Mouse (Mus musculus): ENCODE results near the gene Pla2g3. TPM values are rescaled to one million over a fixed set of nuclear protein-coding genes. Genes with fewer than 3 reads are reported as not detected.
A peak's percentile ranks its signal among the peaks of the same experiment; 100 is the strongest.

Gene Pla2g3
- total RNA-seq (2014; fragmentation: Nextera tagmentation) (0.12 TPM in 1 of 2 replicates, not detected in the other), total RNA-seq (2017) (0.28 TPM in 1 of 2 replicates, not detected in the other)

DNA sequence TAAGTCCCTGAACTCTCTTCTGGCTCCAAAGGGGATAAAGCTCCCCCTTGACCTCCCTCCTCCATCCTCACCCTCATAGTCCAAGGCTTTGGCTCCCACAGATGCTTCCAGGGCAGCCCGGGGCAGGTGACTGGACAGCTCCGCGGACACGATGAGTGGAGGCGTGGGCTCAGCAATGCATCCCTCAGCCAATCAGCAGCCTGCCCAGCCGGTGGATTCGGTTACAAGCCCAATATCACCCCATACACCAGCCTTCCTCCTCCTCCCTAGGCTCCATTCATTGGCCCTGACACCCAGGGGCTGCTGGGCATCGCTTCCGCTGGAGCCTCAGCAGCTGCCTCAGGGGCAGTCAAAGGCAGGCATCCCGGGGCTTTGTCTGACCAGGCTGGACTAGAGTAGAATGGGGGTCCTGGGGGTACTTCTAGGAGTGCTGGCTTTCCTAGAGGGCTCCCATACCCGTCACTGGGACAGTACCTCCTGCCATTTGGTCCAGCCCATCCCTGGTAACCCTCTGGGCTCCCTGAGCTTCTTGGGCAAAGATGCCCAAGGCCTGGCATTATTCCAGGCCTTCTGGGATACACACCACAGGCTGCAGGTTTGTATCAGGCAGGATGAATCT, at the start of gene Pla2g3:
Gene Pla2g3 (plus strand): TSS at position 333 of the 619 bp plus-strand sequence.
- ATAC-seq (replicated peaks; ENCODE audit: low FRiP score, low TSS enrichment, poor library complexity, severe bottlenecking): 0 out of 2 replicates have a peak, but pooled peaks have one; percentile 17

DNA sequence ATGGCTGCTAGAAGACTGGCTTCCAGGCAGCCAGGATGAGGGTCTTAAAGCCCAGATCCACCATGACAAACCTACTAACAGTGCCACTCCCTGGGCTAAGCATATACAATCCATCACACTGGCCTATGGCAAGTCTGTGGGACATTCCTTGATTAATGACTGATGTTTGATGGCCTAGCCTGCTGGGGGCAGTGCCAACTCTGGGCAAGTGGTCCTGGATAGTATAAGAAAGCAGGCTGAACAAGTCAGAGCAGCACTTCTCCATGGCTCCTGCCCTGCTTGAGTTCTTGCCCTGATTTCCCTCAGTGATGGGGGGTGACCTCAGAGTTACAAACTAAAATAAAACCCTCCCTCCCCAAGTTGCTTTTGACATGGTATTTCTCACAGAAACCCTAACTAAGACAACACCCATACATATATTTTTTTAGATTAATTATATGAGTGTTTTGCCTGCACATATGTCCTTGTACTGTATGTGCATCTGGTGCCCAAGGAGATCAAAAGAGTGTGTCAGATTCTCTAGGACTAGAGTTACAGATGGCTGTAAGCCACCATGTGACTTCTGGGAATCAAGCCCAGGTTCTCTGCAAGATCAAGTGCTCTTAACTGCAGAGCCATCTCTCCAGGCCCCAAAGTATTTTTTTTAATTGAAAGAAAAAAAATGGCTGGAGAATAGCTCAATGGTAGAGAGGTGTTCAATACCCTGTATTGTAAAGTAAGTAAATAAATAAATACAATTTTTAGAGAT, 46.2 kb upstream of the Pla2g3 start:
- ATAC-seq (replicated peaks; ENCODE audit: low FRiP score, low TSS enrichment, poor library complexity, severe bottlenecking): no peak

DNA sequence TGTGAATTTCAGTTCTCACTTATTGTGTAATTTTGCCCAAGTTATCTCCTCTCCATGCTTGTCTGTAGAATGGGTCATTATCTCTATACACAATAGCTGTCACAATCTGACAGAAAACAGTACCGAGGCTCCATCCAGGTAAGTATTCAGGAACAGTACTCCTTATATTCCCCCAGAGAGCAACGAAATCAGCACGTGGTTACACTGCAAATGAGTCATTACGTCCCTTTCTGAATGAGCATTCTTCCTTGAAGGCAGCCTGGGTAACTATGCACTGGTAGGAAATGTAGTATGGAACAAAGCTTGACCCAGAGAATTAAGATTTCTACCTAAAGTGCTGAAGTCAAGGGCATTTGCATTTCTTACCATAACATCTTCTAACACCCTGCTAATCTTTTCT, 45.4 kb upstream of the Pla2g3 start:
- ATAC-seq (replicated peaks; ENCODE audit: low FRiP score, low TSS enrichment, poor library complexity, severe bottlenecking): no peak

DNA sequence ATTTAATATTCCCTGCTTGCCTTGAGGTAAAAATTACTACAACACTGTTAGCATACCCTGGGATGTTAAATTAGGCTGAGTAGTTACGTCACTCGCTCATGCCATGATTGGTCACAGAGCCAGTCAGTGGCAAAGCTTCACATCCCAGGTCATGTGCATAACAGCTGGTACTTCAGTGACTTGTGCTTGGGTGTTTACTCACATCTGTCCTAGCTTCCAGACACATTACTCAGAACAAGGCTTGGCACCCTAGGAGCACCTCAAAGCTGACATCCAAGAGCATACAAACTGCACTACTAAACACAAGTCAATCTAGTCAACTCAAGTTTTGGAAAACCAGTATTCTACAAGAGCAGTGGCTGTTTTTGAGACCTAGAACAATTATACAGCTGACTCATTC, 45.0 kb upstream of the Pla2g3 start:
- no peak for ATAC-seq (replicated peaks; ENCODE audit: low FRiP score, low TSS enrichment, poor library complexity, severe bottlenecking)

DNA sequence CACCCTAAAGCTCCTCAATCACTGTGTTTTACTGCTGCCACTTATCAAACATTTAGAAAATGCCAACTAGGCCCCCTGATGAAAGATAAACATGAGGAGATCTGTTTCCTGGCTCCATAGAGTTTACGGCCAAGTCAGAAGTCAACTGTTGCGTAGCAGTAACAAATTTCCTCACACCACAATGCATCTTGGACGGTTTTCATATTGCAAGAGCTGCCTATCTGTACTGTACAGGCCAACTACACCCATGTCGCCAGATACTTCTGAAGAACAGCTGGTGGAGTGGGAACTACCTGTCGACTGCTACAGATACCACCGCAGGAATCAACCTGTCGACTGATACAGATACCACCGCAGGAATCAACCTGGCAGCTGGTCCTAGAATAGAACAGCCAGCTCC, 43.2 kb upstream of the Pla2g3 start:
- ATAC-seq (replicated peaks; ENCODE audit: low FRiP score, low TSS enrichment, poor library complexity, severe bottlenecking): peak; percentile 92

DNA sequence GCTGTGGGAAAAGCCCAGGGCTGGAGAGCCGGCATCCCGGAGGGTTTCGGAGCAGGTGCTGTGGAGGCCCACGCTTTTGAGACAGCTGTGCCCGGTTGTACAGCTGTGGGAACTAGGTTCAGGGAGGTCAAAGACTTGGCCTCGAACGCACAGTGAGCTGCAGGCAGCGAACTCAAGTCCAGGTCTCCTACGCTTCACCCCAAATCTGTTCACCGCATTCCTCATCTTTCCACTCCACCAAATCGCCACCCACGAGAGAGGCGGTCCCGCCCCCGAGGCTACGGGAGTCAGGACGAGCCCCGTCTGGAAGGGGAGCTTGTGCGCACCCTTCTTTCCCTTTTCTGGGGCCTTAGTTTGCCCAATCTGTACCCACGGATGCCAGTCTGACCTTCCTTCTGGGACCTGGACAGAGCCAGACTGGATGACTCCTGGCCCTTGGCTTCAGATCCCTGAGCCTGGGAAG, 36.4 kb upstream of the Pla2g3 start:
- peak; percentile 39 for ATAC-seq (replicated peaks; ENCODE audit: low FRiP score, low TSS enrichment, poor library complexity, severe bottlenecking)

DNA sequence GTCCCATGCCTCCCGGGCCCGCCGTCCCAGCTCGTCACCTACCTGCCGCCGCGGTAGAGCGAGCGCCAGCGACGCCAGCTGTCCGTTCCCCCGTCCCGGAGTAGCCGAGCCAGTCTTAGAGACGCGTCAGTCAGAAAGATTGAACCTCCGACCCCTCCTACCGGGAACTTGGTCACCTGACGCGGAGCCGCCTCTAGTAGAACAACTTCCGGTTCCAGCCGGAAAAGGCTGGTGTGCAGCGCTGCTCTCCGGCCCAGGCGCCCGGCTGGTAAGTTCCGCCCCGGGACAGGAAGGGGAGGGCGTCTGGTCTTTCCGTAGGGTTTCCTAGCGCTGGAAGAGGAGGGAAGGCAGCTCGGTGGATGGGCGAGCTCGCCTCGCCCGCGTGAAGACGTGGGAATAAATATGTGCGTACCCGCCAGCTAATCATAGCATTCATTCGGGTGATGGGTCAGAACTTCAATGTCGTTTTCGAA, 35.9 kb upstream of the Pla2g3 start, which contains the start of gene Rnf185:
Gene Rnf185 (minus strand): TSS at position 197 of the 473 bp plus-strand sequence.
- ATAC-seq (replicated peaks; ENCODE audit: low FRiP score, low TSS enrichment, poor library complexity, severe bottlenecking): peak; percentile 97

DNA sequence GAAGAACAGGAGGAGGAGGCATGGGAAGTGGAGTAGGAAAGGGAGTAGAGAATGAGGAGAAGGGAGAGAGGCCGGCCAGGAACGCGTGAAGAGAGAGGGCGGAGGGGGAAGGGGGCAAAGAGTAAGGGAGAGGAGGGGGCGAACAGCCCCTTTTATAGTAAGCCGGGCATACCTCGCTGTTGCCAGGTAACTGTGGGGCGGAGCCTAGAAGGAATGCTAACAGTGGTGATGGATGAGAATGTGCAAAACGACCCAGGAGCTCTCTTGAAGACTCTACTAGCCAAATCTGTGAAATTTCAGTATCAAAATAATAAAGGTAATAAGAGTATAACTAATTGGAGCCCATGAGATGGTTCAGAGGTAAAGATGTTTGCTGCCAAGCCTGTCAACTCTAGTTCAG, 35.3 kb upstream of the Pla2g3 start:
- ATAC-seq (replicated peaks; ENCODE audit: low FRiP score, low TSS enrichment, poor library complexity, severe bottlenecking): no peak

DNA sequence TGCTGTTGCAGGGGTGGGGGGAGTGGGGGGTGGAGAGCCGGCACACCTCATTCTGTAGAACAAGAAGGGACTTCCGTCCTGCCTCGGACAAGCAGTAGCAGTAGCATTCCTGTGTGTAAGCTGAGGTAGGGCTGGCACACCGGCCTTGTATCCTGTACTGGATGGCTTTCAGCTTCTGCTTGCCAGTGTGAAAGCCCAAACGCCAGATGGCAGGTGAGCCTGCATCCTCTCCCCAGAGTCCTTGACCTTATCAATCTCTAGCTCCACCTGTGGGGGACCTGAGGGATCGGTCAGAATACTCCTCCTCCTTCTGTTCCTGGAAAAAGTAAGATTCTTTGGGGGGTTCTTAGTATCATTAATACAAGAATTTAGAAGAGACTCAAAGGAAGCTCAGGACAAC, 34.6 kb upstream of the Pla2g3 start:
- ATAC-seq (replicated peaks; ENCODE audit: low FRiP score, low TSS enrichment, poor library complexity, severe bottlenecking): no peak

DNA sequence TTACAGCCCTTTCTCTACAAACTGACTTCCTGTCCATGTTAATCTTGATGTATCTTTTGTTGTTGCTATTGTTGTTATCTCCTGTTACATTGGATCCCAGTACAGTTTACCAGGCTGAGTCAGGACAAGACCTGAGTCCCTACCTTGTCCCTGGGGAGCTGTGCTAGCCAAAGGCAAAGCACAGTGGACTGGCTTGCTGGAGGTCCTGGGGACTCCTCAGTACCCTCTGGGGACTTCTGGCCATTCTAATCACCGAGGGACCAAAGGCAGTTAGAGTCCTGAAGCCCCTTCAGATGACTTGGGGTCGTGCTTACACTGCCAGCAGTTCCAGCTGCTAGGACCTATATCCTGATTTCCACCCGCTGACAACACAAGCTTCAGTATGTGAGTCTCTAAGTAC, 33.6 kb upstream of the Pla2g3 start:
- ATAC-seq (replicated peaks; ENCODE audit: low FRiP score, low TSS enrichment, poor library complexity, severe bottlenecking): no peak

DNA sequence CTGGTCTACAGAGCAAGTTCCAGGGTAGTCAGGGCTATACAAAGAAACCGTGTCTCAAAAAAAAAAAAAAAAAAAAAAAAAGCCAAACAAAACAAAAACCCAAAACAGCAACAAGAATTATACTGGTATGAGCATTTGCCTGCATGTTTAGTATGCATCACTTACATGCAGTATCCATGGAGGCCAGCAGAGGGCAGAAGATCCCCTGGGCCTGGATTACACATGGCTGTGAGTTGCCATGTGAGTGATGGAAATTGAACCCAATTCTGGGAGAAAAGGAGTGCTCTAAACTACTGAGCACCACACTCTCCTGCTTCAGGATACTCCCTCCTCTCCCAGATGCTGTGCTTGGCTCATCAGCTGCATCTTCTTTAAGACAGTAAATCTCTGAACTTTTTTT, 31.7 kb upstream of the Pla2g3 start:
- ATAC-seq (replicated peaks; ENCODE audit: low FRiP score, low TSS enrichment, poor library complexity, severe bottlenecking): 0 out of 2 replicates have a peak, but pooled peaks have one; percentile 39

DNA sequence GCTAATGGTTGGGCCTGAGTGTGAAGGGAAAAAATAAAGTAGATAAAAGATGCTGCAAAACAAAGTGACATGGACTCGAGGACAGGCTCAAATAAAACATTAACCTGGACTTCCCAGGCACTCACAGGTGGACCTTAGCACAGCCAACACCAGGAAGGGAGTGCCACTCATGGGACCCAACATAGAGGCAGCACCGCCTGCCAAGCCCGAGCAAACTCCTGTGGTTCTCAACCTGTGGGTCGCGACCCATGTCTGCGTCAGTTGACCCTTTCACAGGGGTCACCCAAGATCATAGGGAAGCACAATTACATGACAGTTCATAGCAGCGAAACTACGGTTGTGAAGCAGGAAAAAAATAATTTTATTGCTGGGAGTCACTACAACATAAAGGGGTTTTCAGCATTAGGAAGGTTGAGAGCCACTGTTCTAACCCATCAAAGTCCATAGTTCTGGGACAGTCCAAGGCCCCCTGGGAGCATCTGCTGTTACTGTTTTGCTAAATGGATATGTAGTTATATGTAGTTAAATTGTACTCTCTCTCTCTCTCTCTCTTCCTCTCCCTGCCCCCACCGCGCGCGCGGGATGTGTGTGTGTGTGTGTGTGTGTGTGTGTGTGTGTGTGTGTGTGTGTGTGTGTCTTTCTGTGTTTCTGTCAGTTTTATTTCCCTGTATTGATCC, 29.5 kb upstream of the Pla2g3 start:
- ATAC-seq (replicated peaks; ENCODE audit: low FRiP score, low TSS enrichment, poor library complexity, severe bottlenecking): no peak

DNA sequence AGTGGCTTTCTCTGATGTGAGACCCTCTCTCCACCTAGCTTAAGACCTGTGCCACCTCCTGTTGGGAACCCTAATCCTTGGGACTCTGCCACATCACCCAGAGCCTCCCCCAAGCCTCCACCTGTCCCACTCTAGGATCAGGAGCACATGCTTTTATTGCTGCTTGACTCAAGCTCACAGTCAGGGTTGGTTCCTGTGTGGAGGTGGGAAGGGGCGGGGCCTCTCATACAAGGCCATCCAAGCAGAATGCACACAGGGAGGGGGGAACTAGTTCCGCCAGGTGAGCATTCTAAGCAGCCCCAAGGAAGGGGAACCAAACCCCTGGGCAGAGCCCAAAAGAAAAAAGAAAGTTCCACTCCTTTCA, 29.0 kb upstream of the Pla2g3 start:
- no peak for ATAC-seq (replicated peaks; ENCODE audit: low FRiP score, low TSS enrichment, poor library complexity, severe bottlenecking)

DNA sequence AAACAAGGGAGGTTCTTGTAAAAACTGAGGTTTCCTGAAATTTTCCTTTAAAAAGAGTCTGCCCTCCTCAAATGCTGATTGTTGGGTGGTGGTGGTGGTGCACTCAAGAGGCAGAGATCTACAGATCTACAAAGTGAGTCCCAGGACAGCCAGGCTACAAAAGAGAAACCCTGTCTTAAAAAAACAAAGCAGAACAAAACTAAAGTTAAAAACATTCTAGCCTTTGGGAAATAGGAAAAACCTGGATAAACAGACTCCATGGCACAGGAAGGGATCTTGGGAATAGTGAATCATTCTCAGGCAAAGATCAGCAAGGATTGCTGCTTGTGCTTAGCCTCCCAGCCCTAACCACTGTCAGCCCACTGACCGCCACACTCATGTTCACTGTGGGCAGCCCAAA, 25.2 kb upstream of the Pla2g3 start:
- ATAC-seq (replicated peaks; ENCODE audit: low FRiP score, low TSS enrichment, poor library complexity, severe bottlenecking): no peak

DNA sequence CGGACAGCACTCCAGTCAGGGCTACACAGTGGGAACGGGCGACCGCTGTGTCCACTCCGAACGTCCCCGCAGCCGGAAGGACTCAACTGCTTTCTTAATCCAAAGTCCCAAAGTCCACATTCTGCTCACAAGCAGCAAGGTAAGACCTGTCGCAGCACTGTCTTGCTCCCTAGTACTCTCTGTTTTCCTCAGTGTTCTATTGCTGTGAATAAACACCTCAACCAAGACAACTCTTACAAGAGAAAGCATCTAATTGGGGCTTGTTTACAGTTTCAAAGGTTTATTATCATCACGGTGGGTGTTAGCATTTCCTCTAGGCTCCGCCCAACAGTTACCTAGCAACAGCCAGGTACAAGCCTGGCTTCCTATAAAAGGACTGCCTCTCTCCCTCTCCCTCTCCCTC, 16.6 kb upstream of the Pla2g3 start:
- no peak for ATAC-seq (replicated peaks; ENCODE audit: low FRiP score, low TSS enrichment, poor library complexity, severe bottlenecking)

DNA sequence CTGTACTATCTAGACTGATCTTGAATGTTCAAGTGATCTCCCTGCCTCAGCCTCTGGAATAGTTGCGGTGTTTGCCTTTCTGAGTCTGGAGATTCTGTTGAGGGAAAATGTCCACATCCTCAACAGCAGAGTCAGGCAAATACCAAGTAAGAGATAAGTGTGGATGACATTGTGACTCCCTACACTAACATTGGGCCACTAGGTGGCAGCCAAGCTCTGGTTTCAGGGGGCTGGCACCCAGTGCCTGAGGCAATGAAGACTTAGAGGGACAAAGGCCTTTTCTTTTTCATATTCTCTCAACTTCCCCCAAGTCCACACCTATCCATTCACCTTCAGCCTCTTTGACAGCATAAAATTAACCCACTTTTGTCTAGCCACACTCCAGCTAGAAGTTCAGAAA, 15.6 kb upstream of the Pla2g3 start:
- peak; percentile 96 for ATAC-seq (replicated peaks; ENCODE audit: low FRiP score, low TSS enrichment, poor library complexity, severe bottlenecking)

DNA sequence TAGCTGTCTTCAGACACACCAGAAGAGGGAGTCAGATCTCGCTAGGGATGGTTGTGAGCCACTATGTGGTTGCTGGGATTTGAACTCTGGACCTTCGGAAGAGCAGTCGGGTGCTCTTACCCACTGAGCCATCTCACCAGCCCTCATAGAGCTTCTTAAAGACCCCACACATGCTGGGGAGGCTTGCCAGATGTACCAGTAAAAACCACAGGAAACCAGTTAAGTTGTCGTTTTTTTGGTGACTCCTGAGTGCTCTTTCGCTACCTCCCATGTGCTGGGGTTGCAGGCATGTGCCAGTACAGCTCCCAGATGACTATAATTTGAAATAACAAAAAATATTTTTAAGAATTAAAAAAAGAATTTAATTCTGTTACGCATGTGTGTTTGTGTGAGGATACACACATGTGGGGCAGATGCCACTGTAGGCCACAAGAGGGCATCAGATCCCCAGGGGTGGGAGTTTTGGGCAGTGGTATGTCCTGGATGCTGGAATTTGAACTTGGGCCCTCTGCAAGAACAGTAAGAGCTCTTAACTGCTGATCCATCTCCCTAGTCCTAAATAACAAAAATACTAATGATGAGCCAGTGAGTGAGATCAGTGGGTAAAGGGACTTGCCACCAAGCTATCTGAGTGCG, 13.5 kb upstream of the Pla2g3 start:
- ATAC-seq (replicated peaks; ENCODE audit: low FRiP score, low TSS enrichment, poor library complexity, severe bottlenecking): no peak

DNA sequence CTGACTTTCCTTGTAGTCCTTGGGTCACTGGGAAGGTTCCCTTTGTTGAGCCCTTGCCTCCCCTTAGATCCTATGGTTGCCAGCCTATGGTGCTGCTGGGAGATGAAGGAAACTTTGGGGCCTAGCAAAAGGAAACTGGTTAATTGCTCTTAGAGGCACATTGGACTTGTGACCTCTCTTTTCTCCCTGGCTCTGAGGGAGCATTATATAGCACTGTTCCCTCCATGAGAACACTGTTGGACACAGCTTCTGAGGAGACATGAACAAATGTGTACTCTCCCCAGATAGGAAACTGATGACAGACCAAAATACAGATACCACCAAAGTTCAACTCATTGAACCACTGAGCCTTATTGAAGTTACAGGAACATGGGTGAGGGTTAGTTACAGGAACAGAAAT, 12.6 kb upstream of the Pla2g3 start:
- ATAC-seq (replicated peaks; ENCODE audit: low FRiP score, low TSS enrichment, poor library complexity, severe bottlenecking): no peak

DNA sequence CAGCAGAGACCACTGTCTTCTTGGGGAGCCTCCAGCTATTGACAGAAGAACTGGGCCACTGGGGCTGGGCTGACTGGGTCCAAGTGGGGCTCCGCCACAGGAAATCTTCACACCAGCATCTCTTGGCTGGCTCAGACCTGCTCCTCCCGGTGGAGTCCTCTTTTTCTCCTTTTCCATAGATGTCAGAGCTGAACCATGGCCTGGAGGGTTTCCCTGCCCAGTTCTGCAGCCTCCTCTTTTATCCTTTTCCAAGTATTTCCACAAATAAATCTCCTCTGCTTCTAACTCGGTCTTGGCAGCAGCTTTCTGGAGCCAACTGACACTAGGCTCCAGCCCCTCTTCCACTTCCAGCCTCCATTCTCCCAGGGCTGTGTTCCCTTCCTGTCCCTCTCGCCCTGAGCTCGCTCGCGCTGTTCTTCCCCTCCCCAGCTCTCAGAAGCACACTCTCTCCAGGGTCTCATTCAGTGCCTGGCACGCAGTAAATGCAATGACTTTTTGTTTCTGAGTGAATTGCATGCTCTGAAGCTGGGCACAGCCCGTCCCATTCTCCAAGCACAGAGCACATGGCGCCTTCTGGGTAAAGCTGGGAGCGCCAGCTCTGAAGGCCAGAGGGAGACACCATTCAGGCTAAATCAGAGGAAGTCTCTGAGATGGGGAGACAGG, 4.0 kb upstream of the Pla2g3 start:
- no peak for ATAC-seq (replicated peaks; ENCODE audit: low FRiP score, low TSS enrichment, poor library complexity, severe bottlenecking)

All from megakaryocyte-erythroid progenitor cell, adult 5-6 weeks (primary cell).